Mouse (Mus musculus) layer of hippocampus, postnatal 10 days (tissue): ENCODE data around the gene Phf19. TPM values are rescaled to one million over a fixed set of nuclear protein-coding genes. Genes with fewer than 3 reads are reported as not detected.

Experiments used
- DNase-seq, 2 experiments: peaks; one replicate each; pipeline ENCODE4 v3.0.0; 2021; ENCODE audit warnings: low spot score in 2 of 2
- total RNA-seq, 2 experiments: library from RNA; stranded (reverse); gene quantifications; 2 replicates each; pipeline ENCODE4 v1.2.3; 2021

Phf19 gene
- total RNA-seq, 2 experiments from 2014 or later = 1.9 to 3.4 TPM

- DNase-seq = peak in 1 of 2 experiments; percentile 19
These were observed 16.0 kb downstream of the Phf19 start for GRCm38 (mm10) chr2:34897820-34898219.

GRCm38 (mm10) chr2:34896821-34897460 lies 16.9 kb downstream of the Phf19 start:
- DNase-seq = no peak

GRCm38 (mm10) chr2:34895503-34896113 lies 18.2 kb downstream of the Phf19 start:
- no peak for DNase-seq

- no peak for DNase-seq
These were observed 19.9 kb downstream of the Phf19 start for GRCm38 (mm10) chr2:34893950-34894349.

- DNase-seq = no peak
These were observed 29.6 kb downstream of the Phf19 start for GRCm38 (mm10) chr2:34884186-34884585.

- no peak for DNase-seq
These were observed 30.6 kb downstream of the Phf19 start for GRCm38 (mm10) chr2:34883190-34883589.

GRCm38 (mm10) chr2:34882757-34883156 lies 31.1 kb downstream of the Phf19 start:
- DNase-seq = no peak

GRCm38 (mm10) chr2:34880054-34880453 lies 33.8 kb downstream of the Phf19 start:
- no peak for DNase-seq

GRCm38 (mm10) chr2:34874816-34875345 lies 38.9 kb downstream of the Phf19 start, which contains the start of gene Psmd5:
Psmd5 (minus strand) TSS chr2:34874968.
- DNase-seq = no peak

GRCm38 (mm10) chr2:34874271-34874670 lies 39.6 kb downstream of the Phf19 start, which contains the start of gene Cutal:
Cutal (plus strand) TSS chr2:34874396.
- no peak for DNase-seq

- DNase-seq = peak; percentile 87 to 89
These were observed 43.0 kb downstream of the Phf19 start for GRCm38 (mm10) chr2:34870520-34871474.

GRCm38 (mm10) chr2:34869680-34870079 lies 44.1 kb downstream of the Phf19 start:
- no peak for DNase-seq

- no peak for DNase-seq
These were observed 56.1 kb downstream of the Phf19 start for GRCm38 (mm10) chr2:34857728-34858127.

- no peak for DNase-seq
These were observed 58.6 kb downstream of the Phf19 start for GRCm38 (mm10) chr2:34855265-34855664.

GRCm38 (mm10) chr2:34847702-34848101 lies 66.1 kb downstream of the Phf19 start:
- no peak for DNase-seq

Other genes with a start within 250 kb of the Phf19 start
- gene Gapvd1, start 158.8 kb downstream of the Phf19 start, total RNA-seq = 100 to 1,000 TPM; 108 to 114 TPM
- gene Hspa5, start 142.1 kb downstream of the Phf19 start, total RNA-seq = 100 to 1,000 TPM; 219 to 226 TPM
- gene Rabepk, start 114.1 kb downstream of the Phf19 start, total RNA-seq = 10 to 100 TPM; 23.8 to 26.1 TPM
- gene Fbxw2, start 87.7 kb downstream of the Phf19 start, total RNA-seq = 10 to 100 TPM; 88.5 to 89.5 TPM
- gene Gm34653, start 81.0 kb downstream of the Phf19 start, total RNA-seq = not detected
- under 1 TPM; 0.27 to 0.47 TPM for gene Cutal, start 39.6 kb downstream of the Phf19 start, total RNA-seq
- gene Psmd5, start 39.1 kb downstream of the Phf19 start, total RNA-seq = 10 to 100 TPM; 39.6 to 48.0 TPM
- gene Traf1, start 47.7 kb upstream of the Phf19 start, total RNA-seq = 1 to 10 TPM in 1 of 2 experiments, under 1 TPM in 1; 0.94 to 2.4 TPM
- under 1 TPM in 1 of 2 experiments, not detected in 1; 0.23 TPM for gene Hc, start 147.4 kb upstream of the Phf19 start, total RNA-seq
- gene AI182371, start 187.5 kb upstream of the Phf19 start, total RNA-seq = under 1 TPM in 1 of 2 experiments, not detected in 1; 0.27 TPM
- gene Cntrl, start 195.5 kb upstream of the Phf19 start, total RNA-seq = 10 to 100 TPM; 11.1 to 17.0 TPM